Mouse (Mus musculus) myocyte (in vitro differentiated cells): ENCODE measurements around the gene Dynlt1c.
"Not testable (repeated sequence)": the region's sequence is repeated elsewhere in the genome, so short reads cannot be mapped to it uniquely, and the experiment has no call there.

Experiments used
- CEBPB ChIP-seq: IDR thresholded peaks from 2 replicates; pipeline ENCODE4 v1.6.1; 2011; ENCODE audit warnings: mild to moderate bottlenecking, moderate library complexity; ENCODE audit not compliant: poor library complexity, insufficient read depth, severe bottlenecking
- E2F4 ChIP-seq: IDR thresholded peaks from one replicate; pipeline ENCODE4 v1.6.1; 2011; ENCODE audit warnings: mild to moderate bottlenecking, control low read depth, moderate library complexity; ENCODE audit not compliant: insufficient read depth
- MAX ChIP-seq: IDR thresholded peaks from one replicate; pipeline ENCODE4 v1.6.1; 2011; ENCODE audit warnings: low read depth, mild to moderate bottlenecking, control low read depth
- MYOD1 ChIP-seq, 3 experiments: IDR thresholded peaks; one replicate each; pipeline ENCODE4 v1.6.1; 2011; ENCODE audit warnings: control low read depth in 2 of 3, low read depth in 2 of 3, mild to moderate bottlenecking in 2 of 3, moderate library complexity in 1 of 3; ENCODE audit not compliant: insufficient read length in 2 of 3, control insufficient read depth in 1 of 3
- MYOG ChIP-seq, 3 experiments: IDR thresholded peaks; one replicate each; pipeline ENCODE4 v1.6.1; 2011; ENCODE audit warnings: control low read depth in 2 of 3, low read depth in 2 of 3, mild to moderate bottlenecking in 2 of 3; ENCODE audit not compliant: insufficient read length in 2 of 3, control insufficient read depth in 1 of 3, insufficient read depth in 1 of 3
- POLR2A ChIP-seq: IDR thresholded peaks from one replicate; pipeline ENCODE4 v1.6.1; 2011; ENCODE audit warnings: low read depth, mild to moderate bottlenecking, control low read depth, moderate library complexity; ENCODE audit not compliant: insufficient read length
- POLR2AphosphoS2 ChIP-seq: IDR thresholded peaks from one replicate; pipeline ENCODE4 v1.6.1; 2011; ENCODE audit warnings: low read depth, control low read depth; ENCODE audit not compliant: insufficient read length
- REST ChIP-seq: IDR thresholded peaks from one replicate; pipeline ENCODE4 v1.6.1; 2011; ENCODE audit warnings: mild to moderate bottlenecking, control low read depth, moderate library complexity; ENCODE audit not compliant: insufficient read depth, insufficient read length
- SRF ChIP-seq: IDR thresholded peaks from one replicate; pipeline ENCODE4 v1.6.1; 2011; ENCODE audit warnings: low read depth; ENCODE audit not compliant: control insufficient read depth, insufficient read length
- TCF12 ChIP-seq: IDR thresholded peaks from one replicate; pipeline ENCODE4 v1.6.1; 2011; ENCODE audit warnings: mild to moderate bottlenecking, control low read depth; ENCODE audit not compliant: poor library complexity, insufficient read depth, severe bottlenecking
- USF1 ChIP-seq: IDR thresholded peaks from one replicate; pipeline ENCODE4 v1.6.1; 2011; ENCODE audit warnings: low read depth, mild to moderate bottlenecking, control low read depth, moderate library complexity

GRCm38 (mm10) chr17:6658801-6659200 is 57.3 kb downstream of the Dynlt1c start, which contains the start of gene Sytl3:
- TF ChIP-seq MYOD1 (IDR thresholded peaks at IDR 0.05; ENCODE audit: control insufficient read depth in 1 of 3, insufficient read length in 2 of 3, low read depth in 2 of 3); MAX; POLR2AphosphoS2; POLR2A; TCF12; E2F4; SRF; USF1; CEBPB; MYOG (IDR thresholded peaks at IDR 0.05; ENCODE audit: control insufficient read depth in 1 of 3, insufficient read depth in 1 of 3, insufficient read length in 2 of 3, low read depth in 2 of 3); REST: not testable (repeated sequence)
